Mouse (Mus musculus): Measurements from ENCODE around the gene Gm6890.
"Not testable (repeated sequence)": the region's sequence is repeated elsewhere in the genome, so short reads cannot be mapped to it uniquely, and the experiment has no call there.

The Gm6890 gene

GRCm38 (mm10) chrX:74740627-74741026, at the start of gene Gm6890:
TSS of gene Gm6890 (plus strand) at chrX:74740927.
- not testable (repeated sequence) for DNase-seq (ENCODE audit: low read depth in 1 of 2, low spot score in 2 of 2)

GRCm38 (mm10) chrX:74726195-74726594, 14.5 kb upstream of the Gm6890 start:
- not testable (repeated sequence) for DNase-seq (ENCODE audit: low read depth in 1 of 2, low spot score in 2 of 2)

GRCm38 (mm10) chrX:74770715-74771114, 30.0 kb downstream of the Gm6890 start:
- DNase-seq (ENCODE audit: low read depth in 1 of 2, low spot score in 2 of 2): not testable (repeated sequence)
